8 mouse cellular contexts compared by ENCODE assay signal in genomic region chrX:50560915-50561314, GRCm38 (mm10).
DNase-seq lines count a peak whose midpoint lies in the region; ATAC-seq and TF ChIP-seq lines count a peak whose summit lies in the region.

No protein-coding gene starts in this region.

- TF ChIP-seq POLR2A in thymus, adult 2 months (IDR thresholded peaks at IDR 0.05; ENCODE audit: control insufficient read depth, extremely low read depth, insufficient read depth, low read length, poor library complexity), result no peak

- no peaks in the 10 kb centered on the region for H3K9me3 ChIP-seq in hindbrain, embryonic 11.5 days (ENCODE audit: control insufficient read depth, low read length)
- no peaks in the 10 kb centered on the region for H3K9me3 ChIP-seq in hindbrain, embryonic 13.5 days
- H3K9me3 ChIP-seq in embryonic facial prominence, embryonic 14.5 days (ENCODE audit: control insufficient read depth, low read length), result no peaks in the 10 kb centered on the region

- no peak for ATAC-seq in hindbrain, embryonic 11.5 days (ENCODE audit: low FRiP score)
- ATAC-seq in hindbrain, embryonic 13.5 days (ENCODE audit: low FRiP score), result no peak
- no peak for ATAC-seq in embryonic facial prominence, embryonic 14.5 days (ENCODE audit: low read depth)

- H3K27me3 ChIP-seq in hindbrain, embryonic 11.5 days (ENCODE audit: control insufficient read depth, insufficient read depth, low read length), result no peaks in the 10 kb centered on the region
- no peaks in the 10 kb centered on the region for H3K27me3 ChIP-seq in hindbrain, embryonic 13.5 days
- H3K27me3 ChIP-seq in thymus, adult 2 months (ENCODE audit: control insufficient read depth, insufficient read depth, low read length), result no peaks in the 10 kb centered on the region
- H3K27me3 ChIP-seq in embryonic facial prominence, embryonic 14.5 days (replicated peaks; ENCODE audit: control insufficient read depth, insufficient read depth, low read length), result no peaks in the 10 kb centered on the region

- no peaks in the 10 kb centered on the region for H3K4me1 ChIP-seq in hindbrain, embryonic 11.5 days (replicated peaks; ENCODE audit: control insufficient read depth, insufficient read depth, low read length)
- H3K4me1 ChIP-seq in hindbrain, embryonic 13.5 days (replicated peaks), result no peaks in the 10 kb centered on the region
- peaks cover 4% of the 10 kb centered on the region; the same call in 1 of the 2 replicates for H3K4me1 ChIP-seq in thymus, adult 2 months (replicated peaks; ENCODE audit: control insufficient read depth, insufficient read depth, low read length)
- no peaks in the 10 kb centered on the region for H3K4me1 ChIP-seq in embryonic facial prominence, embryonic 14.5 days (ENCODE audit: control insufficient read depth, insufficient read depth, low read length)

- H3K9ac ChIP-seq in hindbrain, embryonic 11.5 days (ENCODE audit: low read depth, low read length), result no peak overlapping the region
- H3K9ac ChIP-seq in hindbrain, embryonic 13.5 days, result no peak overlapping the region
- no peak overlapping the region for H3K9ac ChIP-seq in embryonic facial prominence, embryonic 14.5 days (ENCODE audit: low read depth, low read length)

- H3K4me2 ChIP-seq in hindbrain, embryonic 11.5 days (replicated peaks; ENCODE audit: low read depth, low read length), result no peak overlapping the region
- H3K4me2 ChIP-seq in hindbrain, embryonic 13.5 days, result no peak overlapping the region
- no peak overlapping the region for H3K4me2 ChIP-seq in embryonic facial prominence, embryonic 14.5 days (ENCODE audit: low read depth, low read length)

- H3K4me3 ChIP-seq in hindbrain, embryonic 11.5 days (ENCODE audit: low read depth, low read length), result no peak overlapping the region
- no peak overlapping the region for H3K4me3 ChIP-seq in hindbrain, embryonic 13.5 days
- no peak overlapping the region for H3K4me3 ChIP-seq in thymus, adult 2 months (ENCODE audit: control insufficient read depth, insufficient read depth, low read length)
- no peak overlapping the region for H3K4me3 ChIP-seq in embryonic facial prominence, embryonic 14.5 days (ENCODE audit: low read depth, low read length)

- WGBS in hindbrain, embryonic 11.5 days, result 62% methylated on average over 2 of the region's 2 CpGs
- 60% methylated on average over 2 of the region's 2 CpGs for WGBS in hindbrain, embryonic 13.5 days
- 64% methylated on average over 2 of the region's 2 CpGs for WGBS in thymus, adult 2 months
- WGBS in embryonic facial prominence, embryonic 14.5 days, result 50% methylated on average over 2 of the region's 2 CpGs

- peak; percentile 27 for DNase-seq in hindbrain, embryonic 11.5 days (ENCODE audit: low spot score)
- DNase-seq in thymus, postnatal 0 days (ENCODE audit: low spot score), result peak; percentile 37
- no peak for DNase-seq in thymus, adult 2 months
- DNase-seq in embryonic facial prominence, embryonic 14.5 days (ENCODE audit: low spot score), result peak; percentile 26
- peak; percentile 42 for DNase-seq in yolk sac, embryonic 10.5 days (ENCODE audit: low spot score)
- no peak for DNase-seq in spleen, adult 12 weeks (ENCODE audit: low spot score)
- no peak for DNase-seq in gastrocnemius, postnatal 4 days (ENCODE audit: low spot score in 2 of 2)

- no peak overlapping the region for H3K27ac ChIP-seq in hindbrain, embryonic 11.5 days (ENCODE audit: low read depth, low read length)
- no peak overlapping the region for H3K27ac ChIP-seq in hindbrain, embryonic 13.5 days
- no peak overlapping the region for H3K27ac ChIP-seq in thymus, adult 2 months (ENCODE audit: control insufficient read depth, insufficient read depth, low read length)
- no peak overlapping the region for H3K27ac ChIP-seq in embryonic facial prominence, embryonic 14.5 days (replicated peaks; ENCODE audit: low read depth, low read length)

- TF ChIP-seq CTCF in thymus, adult 2 months (IDR thresholded peaks at IDR 0.05; ENCODE audit: borderline replicate concordance, control insufficient read depth, extremely low read depth, insufficient read depth, low read length, poor library complexity), result no peak

- H3K36me3 ChIP-seq in hindbrain, embryonic 11.5 days (ENCODE audit: control insufficient read depth, insufficient read depth, low read length), result no peaks in the 10 kb centered on the region
- H3K36me3 ChIP-seq in hindbrain, embryonic 13.5 days, result peaks cover 10% of the 10 kb centered on the region
- no peaks in the 10 kb centered on the region for H3K36me3 ChIP-seq in thymus, adult 2 months (ENCODE audit: control insufficient read depth, insufficient read depth, low read length)
- 0 out of 2 replicates have a peak, but pooled peaks cover 5% of the 10 kb centered on the region for H3K36me3 ChIP-seq in embryonic facial prominence, embryonic 14.5 days (ENCODE audit: control insufficient read depth, insufficient read depth, low read length)

Comparison
In these comparisons a context has a peak if more than half of its experiments do, and no peak if none do; other contexts are left out.
1. DNase-seq: peak in hindbrain, embryonic 11.5 days (single experiment), thymus, postnatal 0 days (single experiment), embryonic facial prominence, embryonic 14.5 days (single experiment) and yolk sac, embryonic 10.5 days (single experiment); none in thymus, adult 2 months (single experiment), spleen, adult 12 weeks (single experiment) and gastrocnemius, postnatal 4 days (0 of 2).